Mouse (Mus musculus) cerebellum, adult 11-12 months (tissue): ENCODE results near the gene Polr1d.

Experiments
- DNase-seq: peaks from one replicate; pipeline ENCODE4 v3.0.0; 2022

Gene Polr1d

DNA sequence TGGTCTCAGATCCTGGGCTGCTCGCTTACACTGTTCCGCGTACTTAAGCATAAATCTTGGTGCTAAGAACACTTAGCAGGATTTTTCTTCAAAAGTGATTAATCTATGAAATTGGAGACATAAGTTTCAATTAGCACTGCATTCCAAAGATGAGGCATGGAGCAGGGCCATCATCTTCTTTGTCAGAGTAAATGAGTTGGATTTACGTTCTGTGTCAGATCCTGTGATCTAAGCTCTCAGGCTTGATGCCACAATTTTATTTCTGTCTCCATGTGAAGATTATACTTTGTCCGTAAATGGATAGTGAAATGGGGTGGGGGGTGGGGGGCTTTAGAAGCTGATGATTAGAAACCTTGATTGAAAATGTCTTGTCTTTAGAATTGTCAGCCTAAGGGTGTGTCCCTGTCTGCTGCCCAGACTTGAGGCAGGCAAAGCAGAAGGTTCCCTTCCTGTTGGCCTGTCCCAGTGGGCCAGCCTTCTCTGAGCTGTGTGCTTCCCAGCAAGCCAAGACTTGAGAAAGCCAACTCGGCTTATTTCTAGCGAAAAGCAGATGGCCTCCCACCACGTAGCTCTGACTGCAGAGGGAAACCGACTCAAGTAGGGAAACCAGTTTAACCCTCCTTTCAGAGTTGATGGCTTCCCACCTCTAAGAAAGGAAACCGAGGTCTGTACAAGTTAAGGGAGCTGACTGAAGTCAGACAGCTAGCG lies 13.6 kb downstream of the Polr1d start:
- peak; percentile 91 for DNase-seq

DNA sequence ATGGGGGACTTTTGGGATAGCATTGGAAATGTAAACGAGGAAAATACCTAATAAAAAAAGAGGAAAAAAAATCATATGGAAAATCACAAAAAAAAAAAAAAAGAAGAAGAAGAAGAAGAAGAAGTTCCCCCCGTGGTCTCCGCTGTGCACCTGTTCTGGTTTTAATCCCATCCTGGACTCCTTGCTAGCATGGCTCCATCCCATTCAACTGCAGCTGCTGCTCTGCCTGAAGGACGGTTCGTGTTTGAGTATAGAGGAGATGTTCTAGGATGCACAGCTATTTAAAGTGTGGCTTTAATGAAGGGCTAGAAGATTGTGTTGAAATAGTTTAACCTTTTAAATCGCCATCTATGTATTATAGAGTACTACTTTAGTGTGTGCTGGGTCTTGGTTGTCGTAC lies 15.6 kb downstream of the Polr1d start:
- no peak for DNase-seq

DNA sequence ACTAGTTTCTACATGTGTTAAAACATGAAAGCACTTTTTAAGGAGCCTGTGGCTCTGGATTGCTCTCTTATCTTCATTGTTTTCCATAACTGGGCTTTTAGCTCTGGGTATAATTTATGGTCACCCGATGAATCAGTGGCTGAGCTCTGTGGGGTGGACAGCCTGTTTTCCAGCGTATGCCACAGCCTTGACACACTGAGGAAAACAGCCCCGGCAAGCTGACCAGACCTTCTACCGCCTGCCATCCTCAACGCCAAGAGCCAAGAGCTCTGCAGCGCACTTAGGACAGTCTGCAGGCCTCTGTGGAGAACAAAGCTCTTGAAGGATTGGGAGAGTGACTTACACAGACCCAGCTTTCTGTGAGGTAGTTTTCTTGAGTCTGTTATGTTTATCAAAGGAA lies 17.4 kb downstream of the Polr1d start:
- DNase-seq = peak; percentile 47

DNA sequence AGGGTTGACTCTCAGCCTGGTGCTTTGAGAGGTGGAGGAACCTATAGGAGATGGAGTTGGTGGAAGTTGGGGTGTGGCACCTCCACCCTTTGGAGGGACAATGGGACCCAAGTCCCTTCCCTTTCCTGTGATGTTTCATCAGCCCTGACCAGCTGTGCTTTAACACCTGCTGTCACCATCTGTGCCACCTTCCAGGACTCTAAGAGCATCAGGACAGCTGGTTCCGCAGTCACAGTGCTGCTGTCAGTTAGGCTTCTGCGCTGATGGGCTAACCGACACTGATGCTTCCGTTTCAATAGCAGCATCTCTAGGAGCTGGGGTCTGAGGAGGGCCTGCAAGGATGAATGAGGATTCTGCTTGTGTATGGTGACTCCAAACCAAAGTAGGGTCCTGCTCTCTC lies 19.7 kb downstream of the Polr1d start:
- no peak for DNase-seq

DNA sequence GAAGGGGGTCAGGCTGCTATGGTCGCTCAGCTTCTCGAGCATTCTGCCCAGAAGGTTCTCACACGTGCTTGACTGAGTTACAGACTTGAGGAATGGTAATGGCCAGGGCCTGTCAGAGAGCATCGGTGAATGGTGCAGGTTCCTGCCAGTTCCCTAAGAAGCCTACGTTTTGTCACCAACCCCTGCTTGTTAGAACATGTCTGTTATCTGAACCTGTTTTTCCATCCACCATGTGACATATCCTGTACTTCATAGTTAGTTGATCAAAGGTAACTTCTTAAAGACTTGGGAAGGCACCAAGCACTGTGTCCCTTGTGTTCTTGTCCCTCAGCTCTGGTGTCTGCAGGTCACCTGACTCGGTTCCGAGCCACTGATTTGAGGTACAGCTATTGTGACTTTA lies 21.8 kb downstream of the Polr1d start:
- DNase-seq = no peak

DNA sequence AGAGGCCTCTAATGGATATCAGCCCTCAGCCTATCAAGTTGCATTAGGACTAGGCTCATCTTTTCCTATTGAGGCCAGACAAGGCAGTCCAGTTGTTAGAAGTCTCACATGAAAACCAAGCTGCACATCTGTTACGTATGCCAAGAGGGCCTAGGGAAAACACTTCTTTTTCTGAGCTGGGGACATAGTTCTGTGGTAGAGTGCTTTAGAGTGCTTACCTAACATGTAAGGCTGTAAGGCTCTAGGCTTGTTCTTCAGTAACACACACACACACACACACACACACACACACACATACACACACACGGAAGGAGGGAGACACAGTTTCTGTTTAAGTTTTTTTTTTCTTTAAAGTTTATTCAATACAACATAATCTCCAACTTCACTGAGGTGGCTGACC lies 23.3 kb downstream of the Polr1d start:
- DNase-seq = no peak

DNA sequence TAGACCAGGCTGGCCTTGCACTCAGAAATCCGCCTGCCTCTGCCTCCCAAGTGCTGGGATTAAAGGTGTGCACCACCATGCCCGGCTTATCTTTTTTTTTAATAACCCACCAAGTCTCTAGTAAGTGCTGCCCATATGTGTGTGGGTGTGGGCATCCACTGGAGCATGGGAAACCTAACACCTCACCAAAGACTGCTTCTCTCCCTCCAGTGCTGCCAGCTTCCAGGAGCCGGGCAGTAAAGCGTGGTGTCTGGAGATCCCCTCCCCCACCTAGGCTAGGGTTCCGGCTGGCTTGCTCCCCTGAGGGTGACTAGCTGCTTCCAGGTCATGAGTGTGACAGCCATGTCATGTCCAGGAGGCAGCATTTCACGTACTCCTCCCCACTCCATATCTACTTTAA lies 25.4 kb downstream of the Polr1d start:
- DNase-seq = no peak

DNA sequence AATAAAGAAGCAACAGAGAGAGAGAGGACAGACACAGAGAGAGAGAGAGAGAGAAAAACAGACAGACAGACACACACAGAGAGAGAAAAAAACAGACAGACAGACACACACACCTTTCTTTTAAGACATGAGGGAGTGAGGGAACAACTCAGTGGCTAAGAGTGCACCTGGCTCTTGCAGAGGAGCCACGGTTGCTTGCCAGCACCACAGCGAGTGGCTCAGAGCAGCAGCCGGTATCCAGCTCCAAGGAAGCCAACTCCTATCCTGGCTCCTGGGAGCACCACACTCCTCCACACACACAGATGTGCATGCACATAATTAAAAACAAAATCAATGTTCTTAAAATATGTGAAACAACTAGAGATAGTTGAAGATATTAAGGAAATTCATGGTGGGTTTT lies 30.4 kb downstream of the Polr1d start:
- DNase-seq = peak; percentile 72

DNA sequence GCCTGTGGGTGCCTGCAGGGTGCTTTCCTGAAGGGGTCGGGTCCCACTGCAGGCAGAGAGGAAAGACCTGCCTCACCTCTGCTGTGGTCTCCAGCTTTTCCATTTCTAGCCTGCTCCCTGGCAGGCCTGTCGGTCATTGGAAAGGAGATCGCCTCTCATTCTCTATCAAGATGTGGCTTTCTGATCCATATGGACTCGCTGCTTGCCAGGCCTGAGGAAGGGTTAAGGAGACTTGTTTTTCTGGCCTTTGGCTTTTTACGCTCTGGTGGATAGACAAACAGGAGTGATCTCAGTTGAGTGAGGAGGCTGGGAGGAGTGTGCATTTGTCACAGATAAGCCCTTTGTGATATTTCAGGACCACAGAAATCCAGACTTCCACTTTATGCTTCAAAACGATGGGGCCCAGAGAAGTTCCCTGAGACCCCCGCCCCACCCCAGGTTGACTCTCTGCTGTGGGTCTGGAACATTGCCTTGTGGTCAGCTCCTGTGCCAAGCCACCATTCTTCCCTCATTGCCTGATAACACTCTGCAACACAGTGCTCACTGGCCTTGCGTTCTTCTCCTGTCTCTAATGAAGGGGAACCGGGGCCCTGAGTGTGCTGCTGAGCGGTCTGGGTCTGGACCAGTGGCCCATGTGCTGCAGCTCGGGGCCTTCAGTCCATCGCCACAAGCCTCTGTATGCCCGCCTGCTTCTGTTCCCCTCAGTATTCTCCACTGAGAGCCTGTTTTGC lies 32.2 kb downstream of the Polr1d start:
- DNase-seq = no peak

DNA sequence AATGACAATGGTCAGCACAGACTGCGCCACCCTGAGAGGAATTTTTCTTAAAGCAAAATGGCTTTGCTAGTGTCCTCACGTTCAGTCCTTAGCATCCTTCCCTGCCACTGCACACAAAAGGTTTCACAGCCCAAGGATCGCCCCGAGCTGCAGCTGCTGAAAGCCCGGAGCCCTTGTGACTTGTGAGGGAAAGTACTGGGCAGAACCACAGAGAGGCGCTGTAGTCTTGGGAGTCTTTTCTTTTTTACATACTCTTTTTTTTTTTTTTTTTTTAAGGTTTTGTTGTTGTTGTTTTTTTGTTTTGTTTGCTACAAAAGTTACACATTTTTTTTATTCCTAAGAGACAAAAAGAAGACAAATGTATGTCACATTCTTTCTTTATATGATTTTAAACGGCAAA lies 37.9 kb downstream of the Polr1d start:
- no peak for DNase-seq

DNA sequence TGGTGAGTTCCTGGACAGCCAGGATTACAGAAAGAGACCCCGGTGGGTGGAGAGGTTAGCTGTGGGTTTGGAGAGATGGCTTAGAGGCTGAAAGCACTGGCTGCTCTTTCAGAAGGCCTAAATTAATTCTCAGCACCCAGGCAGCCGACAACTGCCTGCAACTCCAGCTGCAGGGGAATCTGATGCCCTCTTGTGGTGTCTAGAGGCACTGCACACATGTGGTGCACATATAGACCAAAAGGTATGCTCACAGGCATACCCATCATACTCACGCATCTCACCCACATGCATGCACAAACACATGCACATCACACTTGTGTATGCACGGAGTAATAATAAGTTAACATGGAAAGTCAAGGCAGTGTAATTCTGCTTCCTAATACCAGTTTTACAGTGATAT lies 38.8 kb downstream of the Polr1d start:
- no peak for DNase-seq

DNA sequence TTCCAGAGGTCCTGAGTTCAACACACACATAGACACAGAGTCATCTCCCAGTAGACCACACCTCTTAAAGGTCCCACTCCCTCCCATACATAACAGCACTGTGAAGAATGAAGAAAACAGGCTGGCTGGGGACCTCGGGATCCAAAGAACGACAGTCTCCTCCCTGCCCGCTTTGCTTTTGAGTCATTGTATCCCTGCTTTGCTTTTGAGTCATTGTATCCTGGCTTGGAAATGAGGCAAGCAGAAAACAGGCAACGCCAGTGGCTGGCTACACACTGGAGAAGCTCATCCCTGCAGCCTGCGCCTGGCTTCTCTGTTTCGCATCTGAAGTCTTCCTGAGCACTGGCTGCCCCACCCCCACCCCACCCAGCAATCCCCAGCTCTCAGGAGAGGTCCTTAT lies 40.2 kb downstream of the Polr1d start:
- no peak for DNase-seq

DNA sequence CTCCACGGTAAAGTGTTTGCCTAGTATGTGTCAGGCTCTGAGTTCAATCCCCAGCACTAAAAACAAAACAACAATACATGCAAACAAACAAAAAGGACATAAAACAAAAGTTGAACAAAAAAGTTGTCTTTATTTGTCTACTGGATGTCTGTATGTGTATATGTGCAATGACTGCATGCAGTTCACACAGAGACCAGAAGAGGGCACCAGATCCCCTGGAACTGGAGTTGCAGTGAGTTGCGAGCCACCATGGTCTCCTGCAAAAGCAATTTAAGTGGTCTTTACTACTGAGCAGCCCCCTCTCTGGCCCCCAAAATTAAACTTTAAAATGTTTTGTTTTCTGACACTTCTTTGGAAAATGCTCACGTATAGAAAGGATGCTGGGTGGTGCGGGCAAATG lies 44.3 kb downstream of the Polr1d start:
- DNase-seq = no peak

DNA sequence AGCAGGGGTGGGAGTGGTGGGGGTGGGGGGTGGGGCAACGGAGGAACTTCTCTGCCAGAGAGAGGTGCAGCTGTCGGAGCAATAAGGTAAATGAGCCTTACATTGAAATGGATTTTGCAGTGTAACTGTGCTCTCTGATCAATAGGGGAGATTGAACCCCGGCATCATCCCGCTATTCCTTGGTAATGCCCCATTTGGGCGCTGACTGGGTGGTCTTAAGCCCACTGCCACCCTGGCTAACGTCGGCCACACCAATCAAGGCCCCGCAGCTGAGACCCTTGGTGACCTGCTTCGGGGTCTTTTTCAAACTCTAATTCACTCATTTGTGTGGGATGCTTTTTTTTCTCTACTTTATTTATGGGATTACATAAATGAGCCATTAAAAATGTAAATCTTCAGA lies 47.9 kb downstream of the Polr1d start:
- DNase-seq = no peak

DNA sequence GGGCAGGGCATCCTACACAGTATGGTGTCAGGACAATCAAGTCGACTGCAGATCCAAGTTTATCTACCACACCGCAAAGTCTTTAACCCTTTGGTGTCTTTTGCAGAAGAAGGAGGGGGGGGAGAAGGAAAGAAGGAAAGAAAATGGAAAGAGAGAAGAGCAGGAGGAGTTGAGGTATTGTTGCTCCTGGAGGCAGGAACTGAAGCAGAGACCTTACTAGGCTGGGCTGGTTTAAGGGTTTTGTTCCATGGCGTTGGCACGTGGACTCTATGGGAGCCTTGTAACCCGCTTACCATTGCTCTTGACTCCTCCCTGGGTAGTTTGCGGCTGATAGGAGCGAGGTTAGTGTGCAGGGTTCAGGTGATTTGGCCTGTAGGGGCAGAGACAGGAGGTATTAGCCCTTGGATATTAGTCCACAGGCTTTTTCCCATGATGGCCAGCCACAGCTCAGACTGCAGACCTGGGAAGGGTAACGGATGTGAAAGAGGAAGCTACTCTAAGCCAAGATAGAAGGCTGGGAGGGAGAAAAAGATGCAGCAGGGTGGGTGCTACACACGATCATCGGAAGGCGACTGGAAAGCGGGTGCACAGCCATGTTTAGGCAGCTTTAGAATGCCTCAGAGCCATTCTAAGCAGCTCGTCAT lies 48.8 kb downstream of the Polr1d start:
- no peak for DNase-seq

DNA sequence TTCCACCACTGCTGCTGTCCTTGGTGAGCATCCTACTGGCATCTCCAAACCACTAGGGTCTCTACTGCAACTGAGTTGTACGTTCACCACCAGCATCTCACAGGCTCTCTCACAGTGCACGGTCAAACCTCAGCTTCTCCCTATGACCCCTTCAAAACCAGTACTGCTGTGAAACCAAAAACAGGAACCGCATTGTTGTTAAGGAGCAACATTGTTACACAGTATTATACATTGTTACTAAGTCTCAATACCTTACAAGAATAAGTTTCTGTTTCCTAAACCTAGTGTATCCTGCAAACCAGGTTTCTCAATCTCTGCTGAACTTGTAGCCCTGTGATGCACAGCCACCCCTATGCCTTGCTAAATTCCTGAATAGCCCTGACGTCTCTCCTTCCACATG lies 51.0 kb downstream of the Polr1d start:
- no peak for DNase-seq

DNA sequence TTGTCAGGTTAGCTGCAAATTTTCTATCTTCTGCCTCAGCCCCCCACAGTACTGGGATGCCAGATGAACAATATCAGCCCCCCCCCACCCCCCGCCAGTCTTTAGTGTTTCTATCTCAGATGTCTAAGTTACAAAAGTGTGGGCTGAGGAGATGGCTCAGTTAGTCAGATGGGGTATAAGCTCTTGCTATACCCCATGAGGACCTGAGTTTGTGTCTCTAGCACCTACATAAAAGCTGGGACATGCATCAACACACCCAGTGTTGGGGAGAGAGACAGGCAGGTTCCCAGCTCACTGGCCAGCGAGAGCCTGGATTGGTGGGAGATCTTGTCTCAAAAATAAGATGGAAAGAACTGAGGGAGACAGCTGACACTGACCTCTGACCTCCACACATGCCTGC lies 52.6 kb downstream of the Polr1d start:
- no peak for DNase-seq

DNA sequence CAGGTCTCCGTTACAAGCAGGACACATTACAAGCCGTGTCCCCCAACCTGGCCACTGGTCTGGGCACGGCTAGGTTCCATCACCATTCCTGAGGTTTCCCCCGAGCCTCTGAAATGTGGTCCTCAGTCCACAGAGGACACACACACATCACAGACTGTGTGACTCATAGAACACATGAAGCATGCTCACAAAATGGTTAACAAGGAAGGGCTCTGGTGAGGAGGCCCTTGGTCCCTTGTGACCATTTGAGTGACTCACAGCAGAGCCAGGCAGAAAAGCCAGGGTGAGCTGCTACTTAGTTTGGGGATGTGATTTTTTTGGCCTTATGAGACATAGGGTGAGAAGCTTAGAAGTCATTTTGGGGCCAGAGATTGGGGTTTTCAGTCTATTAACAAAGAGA lies 55.1 kb downstream of the Polr1d start:
- no peak for DNase-seq

DNA sequence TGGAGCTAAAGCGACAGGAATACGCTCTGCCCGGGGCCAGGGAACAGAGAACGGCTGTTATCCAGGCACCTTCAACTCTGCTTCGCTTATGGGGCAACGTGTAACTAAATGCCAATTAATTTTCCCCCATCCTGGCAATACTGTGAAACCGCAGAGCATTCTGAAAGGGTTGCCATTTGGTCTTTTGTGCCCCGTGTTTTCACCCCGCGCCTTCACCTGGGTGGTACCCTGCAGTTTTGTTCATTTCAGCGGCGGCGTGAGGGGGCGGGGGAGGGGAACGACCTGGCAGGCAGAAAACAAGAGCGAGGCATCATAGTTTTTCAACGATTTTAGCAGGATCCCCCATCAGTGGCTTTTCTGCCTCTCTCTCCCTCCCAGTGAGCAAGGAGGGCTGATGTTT lies 56.8 kb downstream of the Polr1d start:
- DNase-seq = no peak

DNA sequence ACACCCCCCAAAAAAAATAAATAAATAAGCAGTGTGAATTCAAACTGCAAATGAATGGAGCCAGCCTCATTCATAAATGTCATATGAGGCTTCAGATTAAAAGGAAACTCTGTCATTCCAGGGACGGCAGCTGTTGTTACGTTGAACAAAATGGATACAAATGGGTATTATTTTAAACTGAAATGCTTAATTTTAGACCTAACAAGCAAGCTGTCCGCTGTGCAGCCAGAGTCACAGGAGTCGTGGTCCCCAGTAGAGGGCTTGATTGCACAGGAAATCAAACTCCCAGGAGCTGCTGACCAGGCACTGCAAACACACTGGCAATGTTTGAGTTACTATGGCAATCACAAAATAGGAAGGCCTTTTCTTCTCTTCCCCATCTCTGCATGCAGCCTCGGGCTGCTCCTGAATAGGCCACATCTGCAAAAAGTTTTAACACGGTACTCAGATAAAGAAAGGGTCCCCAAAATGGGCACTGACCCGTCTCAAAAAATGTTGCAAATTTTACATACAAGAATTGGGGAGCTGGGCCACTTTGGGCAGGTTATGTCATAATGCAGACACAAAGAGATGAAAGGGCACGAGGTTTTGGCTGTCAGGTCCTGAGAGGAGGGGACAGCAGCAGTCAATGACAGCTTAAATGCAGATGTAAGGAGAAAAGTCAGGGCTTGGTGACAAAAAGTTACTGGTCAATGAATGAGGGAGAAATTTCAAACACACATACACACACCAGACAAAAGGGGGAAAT lies 57.7 kb downstream of the Polr1d start:
- no peak for DNase-seq

DNA sequence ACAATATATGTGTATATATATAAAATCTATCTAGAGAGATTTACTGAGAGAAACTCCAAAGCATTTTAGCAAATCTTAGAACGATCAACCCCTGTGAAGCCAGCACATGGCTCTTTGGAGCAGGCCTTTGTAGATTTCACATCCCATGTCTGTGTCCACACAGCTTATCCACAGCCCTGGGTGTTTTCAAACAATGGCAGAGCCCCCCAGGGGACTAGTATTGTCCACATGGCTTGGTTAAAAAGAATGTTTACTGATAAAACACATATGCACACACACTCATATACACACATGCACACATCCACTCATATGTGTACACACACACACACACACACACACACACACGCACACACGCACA lies 58.2 kb downstream of the Polr1d start:
- no peak for DNase-seq

DNA sequence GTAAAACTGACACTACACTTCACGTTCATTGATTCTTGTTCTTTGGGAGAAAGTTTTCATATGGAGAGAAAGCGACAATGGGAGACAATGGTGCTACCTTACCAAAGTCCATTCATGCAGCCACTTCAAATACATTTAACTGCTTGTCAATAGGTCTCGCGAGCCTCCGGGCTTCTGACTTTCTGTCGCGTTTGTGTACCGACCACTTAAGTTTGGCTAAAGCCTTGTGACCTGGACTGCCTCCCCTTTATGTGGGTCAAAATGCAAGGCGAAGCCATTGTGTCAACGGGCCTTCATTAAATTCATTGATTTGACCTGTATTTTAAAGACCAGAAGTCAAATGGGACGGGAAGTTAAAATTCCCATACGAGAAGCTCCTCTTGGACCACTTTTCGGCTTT lies 59.1 kb downstream of the Polr1d start:
- no peak for DNase-seq

DNA sequence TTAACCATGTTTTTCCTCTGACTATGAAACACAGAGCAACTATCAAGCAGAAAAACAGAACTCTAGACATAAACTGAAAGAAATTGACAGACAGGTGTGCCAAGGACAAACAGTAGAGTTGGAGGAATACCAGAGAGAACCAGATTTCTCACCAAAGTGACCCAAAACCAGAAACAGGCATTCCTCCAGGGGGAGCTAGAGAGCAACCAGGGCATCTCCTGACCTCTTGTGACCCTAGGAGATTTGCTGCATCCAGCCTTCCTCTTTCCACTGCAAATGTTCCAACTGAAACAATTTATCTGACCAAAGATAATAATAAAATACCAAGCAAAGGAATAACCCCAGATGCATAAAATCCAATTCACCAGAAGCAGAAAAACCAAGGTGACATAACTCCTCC lies 70.5 kb downstream of the Polr1d start:
- no peak for DNase-seq
